Comparison of ENCODE assay signal across 15 mouse cellular contexts in the genomic region with DNA sequence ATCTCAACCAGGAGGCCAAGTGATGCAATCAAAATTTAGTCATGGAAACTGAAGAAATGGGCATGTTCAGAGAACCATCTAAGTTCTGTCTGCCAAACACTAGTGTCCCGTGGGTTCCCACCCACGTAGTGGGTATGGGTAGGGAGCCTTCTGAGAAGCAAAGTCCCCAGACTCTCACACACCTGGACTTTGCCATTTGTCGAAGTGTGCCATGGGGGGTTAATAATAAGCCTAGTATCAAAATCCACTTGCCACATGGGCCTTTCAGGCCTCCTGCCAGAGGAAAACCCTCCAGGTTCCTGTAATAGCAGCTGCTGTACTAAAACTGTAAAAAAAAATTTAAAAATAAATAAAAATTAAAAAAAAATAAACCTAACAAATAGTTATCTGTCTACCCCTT.
"Had no signal": no experiment of that assay in that cellular context is flagged by ENCODE, and none has a peak within 500 bp of the region (broad histone marks: within the 10 kb centered on the region; RNA-seq: fewer than 3 reads in every experiment).

No protein-coding gene starts in this region.

- DNase-seq: layer of hippocampus, postnatal 36 days; liver, embryonic 13.5 days; lung, adult 2 months; lung, postnatal 14 days; lung, postnatal 4 days; right cerebral cortex, adult 18-20 months; right cerebral cortex, postnatal 14 days; right cerebral cortex, postnatal 4 days; thymus, postnatal 25 days had no signal

- H3K36me3 ChIP-seq: liver, embryonic 13.5 days; midbrain, embryonic 13.5 days; neural tube, embryonic 12.5 days; neural tube, embryonic 15.5 days; stomach, embryonic 15.5 days had no signal

- H3K27me3 ChIP-seq: liver, embryonic 13.5 days; midbrain, embryonic 13.5 days; neural tube, embryonic 12.5 days; neural tube, embryonic 15.5 days; stomach, embryonic 15.5 days had no signal

- H3K4me1 ChIP-seq: liver, embryonic 13.5 days; midbrain, embryonic 13.5 days; neural tube, embryonic 12.5 days; neural tube, embryonic 15.5 days; stomach, embryonic 15.5 days had no signal

- H3K27ac ChIP-seq: left cerebral cortex, adult 2 months; liver, embryonic 13.5 days; midbrain, embryonic 13.5 days; neural tube, embryonic 12.5 days; neural tube, embryonic 15.5 days; stomach, embryonic 15.5 days had no signal

- H3K9ac ChIP-seq: liver, embryonic 13.5 days; midbrain, embryonic 13.5 days; neural tube, embryonic 12.5 days; neural tube, embryonic 15.5 days; stomach, embryonic 15.5 days had no signal

- H3K4me2 ChIP-seq: liver, embryonic 13.5 days; midbrain, embryonic 13.5 days; neural tube, embryonic 12.5 days; neural tube, embryonic 15.5 days; stomach, embryonic 15.5 days had no signal

- H3K4me3 ChIP-seq: left cerebral cortex, adult 2 months; liver, embryonic 13.5 days; midbrain, embryonic 13.5 days; neural tube, embryonic 12.5 days; neural tube, embryonic 15.5 days; stomach, embryonic 15.5 days had no signal

- ATAC-seq: intestine, postnatal 0 days; midbrain, embryonic 13.5 days had no signal

- H3K9me3 ChIP-seq: liver, embryonic 13.5 days; midbrain, embryonic 13.5 days; neural tube, embryonic 12.5 days; neural tube, embryonic 15.5 days; stomach, embryonic 15.5 days had no signal
